Mouse (Mus musculus): ENCODE measurements around the gene Kif13a. TPM values are rescaled to one million over a fixed set of nuclear protein-coding genes. Genes with fewer than 3 reads are reported as not detected.

Kif13a gene
- polyA plus RNA-seq, 1 experiment = 17.4 TPM

GRCm38 (mm10) chr13:46909946-46910345, 19.7 kb downstream of the Kif13a start:
- no peaks in the 10 kb centered on the region for H3K36me3 ChIP-seq (ENCODE audit: control insufficient read depth, insufficient read depth, low read length)
- DNase-seq = no peak
- no peaks in the 10 kb centered on the region for H3K4me1 ChIP-seq (ENCODE audit: control insufficient read depth, insufficient read depth, low read length)
- no peak overlapping the region for H3K4me3 ChIP-seq (ENCODE audit: insufficient read depth, low read depth, low read length)
- no peak overlapping the region for H3K27ac ChIP-seq (ENCODE audit: insufficient read depth, low read depth, low read length)
- 77% methylated on average over 3 of the region's 3 CpGs for WGBS
- no peaks in the 10 kb centered on the region for H3K27me3 ChIP-seq (replicated peaks; ENCODE audit: control insufficient read depth, insufficient read depth, low read length)
- TF ChIP-seq CTCF (conservative IDR thresholded peaks at IDR 0.05; ENCODE audit: insufficient read depth, insufficient read length, low read depth, low read length) (no peak), POLR2A (IDR thresholded peaks at IDR 0.05; ENCODE audit: low read depth, low read length) (no peak)

- no peaks in the 10 kb centered on the region for H3K4me1 ChIP-seq (ENCODE audit: control insufficient read depth, insufficient read depth, low read length)
- no peaks in the 10 kb centered on the region for H3K36me3 ChIP-seq (ENCODE audit: control insufficient read depth, insufficient read depth, low read length)
- no peak overlapping the region for H3K27ac ChIP-seq (ENCODE audit: insufficient read depth, low read depth, low read length)
- WGBS = 60% methylated on average over 12 of the region's 12 CpGs
- no peak for DNase-seq
- H3K4me3 ChIP-seq (ENCODE audit: insufficient read depth, low read depth, low read length) = no peak overlapping the region
- no peaks in the 10 kb centered on the region for H3K27me3 ChIP-seq (replicated peaks; ENCODE audit: control insufficient read depth, insufficient read depth, low read length)
- TF ChIP-seq POLR2A (IDR thresholded peaks at IDR 0.05; ENCODE audit: low read depth, low read length) (no peak), CTCF (conservative IDR thresholded peaks at IDR 0.05; ENCODE audit: insufficient read depth, insufficient read length, low read depth, low read length) (no peak)
Observed at GRCm38 (mm10) chr13:46909005-46909565, 20.6 kb downstream of the Kif13a start.

- TF ChIP-seq CTCF (conservative IDR thresholded peaks at IDR 0.05; ENCODE audit: insufficient read depth, insufficient read length, low read depth, low read length) (no peak), POLR2A (IDR thresholded peaks at IDR 0.05; ENCODE audit: low read depth, low read length) (no peak)
- Histone ChIP-seq H3K4me3 (ENCODE audit: insufficient read depth, low read depth, low read length) (no peak overlapping the region), H3K27ac (ENCODE audit: insufficient read depth, low read depth, low read length) (no peak overlapping the region), H3K36me3 (ENCODE audit: control insufficient read depth, insufficient read depth, low read length) (no peaks in the 10 kb centered on the region), H3K27me3 (replicated peaks; ENCODE audit: control insufficient read depth, insufficient read depth, low read length) (no peaks in the 10 kb centered on the region), H3K4me1 (ENCODE audit: control insufficient read depth, insufficient read depth, low read length) (no peaks in the 10 kb centered on the region)
- DNase-seq = no peak
- WGBS = 87% methylated on average over 2 of the region's 2 CpGs
Observed at GRCm38 (mm10) chr13:46908387-46908786, 21.3 kb downstream of the Kif13a start.

- H3K4me3 ChIP-seq (ENCODE audit: insufficient read depth, low read depth, low read length) = no peak overlapping the region
- no peaks in the 10 kb centered on the region for H3K4me1 ChIP-seq (ENCODE audit: control insufficient read depth, insufficient read depth, low read length)
- no peak for DNase-seq
- TF ChIP-seq POLR2A (IDR thresholded peaks at IDR 0.05; ENCODE audit: low read depth, low read length) (no peak), CTCF (conservative IDR thresholded peaks at IDR 0.05; ENCODE audit: insufficient read depth, insufficient read length, low read depth, low read length) (no peak)
- 70% methylated on average over 10 of the region's 10 CpGs for WGBS
- H3K27me3 ChIP-seq (replicated peaks; ENCODE audit: control insufficient read depth, insufficient read depth, low read length) = no peaks in the 10 kb centered on the region
- no peak overlapping the region for H3K27ac ChIP-seq (ENCODE audit: insufficient read depth, low read depth, low read length)
- H3K36me3 ChIP-seq (ENCODE audit: control insufficient read depth, insufficient read depth, low read length) = no peaks in the 10 kb centered on the region
Observed at GRCm38 (mm10) chr13:46907861-46908260, 21.8 kb downstream of the Kif13a start.

GRCm38 (mm10) chr13:46907115-46907514, 22.6 kb downstream of the Kif13a start:
- Histone ChIP-seq H3K27ac (ENCODE audit: insufficient read depth, low read depth, low read length) (no peak overlapping the region), H3K4me1 (ENCODE audit: control insufficient read depth, insufficient read depth, low read length) (no peaks in the 10 kb centered on the region), H3K4me3 (ENCODE audit: insufficient read depth, low read depth, low read length) (no peak overlapping the region), H3K27me3 (replicated peaks; ENCODE audit: control insufficient read depth, insufficient read depth, low read length) (no peaks in the 10 kb centered on the region), H3K36me3 (ENCODE audit: control insufficient read depth, insufficient read depth, low read length) (no peaks in the 10 kb centered on the region)
- DNase-seq = no peak
- no peak for TF ChIP-seq CTCF (conservative IDR thresholded peaks at IDR 0.05; ENCODE audit: insufficient read depth, insufficient read length, low read depth, low read length)
- no peak for TF ChIP-seq POLR2A (IDR thresholded peaks at IDR 0.05; ENCODE audit: low read depth, low read length)
- 95% methylated on average over 4 of the region's 4 CpGs for WGBS

GRCm38 (mm10) chr13:46905971-46906370, 23.7 kb downstream of the Kif13a start:
- H3K4me1 ChIP-seq (ENCODE audit: control insufficient read depth, insufficient read depth, low read length) = no peaks in the 10 kb centered on the region
- H3K27ac ChIP-seq (ENCODE audit: insufficient read depth, low read depth, low read length) = no peak overlapping the region
- H3K4me3 ChIP-seq (ENCODE audit: insufficient read depth, low read depth, low read length) = no peak overlapping the region
- DNase-seq = no peak
- TF ChIP-seq POLR2A (IDR thresholded peaks at IDR 0.05; ENCODE audit: low read depth, low read length) = no peak
- TF ChIP-seq CTCF (conservative IDR thresholded peaks at IDR 0.05; ENCODE audit: insufficient read depth, insufficient read length, low read depth, low read length) = no peak
- no peaks in the 10 kb centered on the region for H3K36me3 ChIP-seq (ENCODE audit: control insufficient read depth, insufficient read depth, low read length)
- H3K27me3 ChIP-seq (replicated peaks; ENCODE audit: control insufficient read depth, insufficient read depth, low read length) = no peaks in the 10 kb centered on the region
- WGBS = 74% methylated on average over 5 of the region's 5 CpGs

GRCm38 (mm10) chr13:46904982-46905621, 24.6 kb downstream of the Kif13a start:
- Histone ChIP-seq H3K27ac (ENCODE audit: insufficient read depth, low read depth, low read length) (no peak overlapping the region), H3K4me3 (ENCODE audit: insufficient read depth, low read depth, low read length) (no peak overlapping the region), H3K4me1 (ENCODE audit: control insufficient read depth, insufficient read depth, low read length) (no peaks in the 10 kb centered on the region), H3K27me3 (replicated peaks; ENCODE audit: control insufficient read depth, insufficient read depth, low read length) (no peaks in the 10 kb centered on the region), H3K36me3 (ENCODE audit: control insufficient read depth, insufficient read depth, low read length) (no peaks in the 10 kb centered on the region)
- DNase-seq = no peak
- no peak for TF ChIP-seq POLR2A (IDR thresholded peaks at IDR 0.05; ENCODE audit: low read depth, low read length)
- TF ChIP-seq CTCF (conservative IDR thresholded peaks at IDR 0.05; ENCODE audit: insufficient read depth, insufficient read length, low read depth, low read length) = no peak
- 81% methylated on average over 14 of the region's 14 CpGs for WGBS
